Mouse (Mus musculus) spleen, adult 12 weeks (tissue): ENCODE results near the gene Spesp1.

Experiments
- DNase-seq: peaks from one replicate; pipeline ENCODE4 v3.0.0; 2022; ENCODE audit warnings: low spot score

Gene Spesp1

GRCm38 (mm10) chr9:62281991-62282390 lies at the start of gene Spesp1:
Spesp1 (minus strand) TSS chr9:62282208.
- no peak for DNase-seq

DNA sequence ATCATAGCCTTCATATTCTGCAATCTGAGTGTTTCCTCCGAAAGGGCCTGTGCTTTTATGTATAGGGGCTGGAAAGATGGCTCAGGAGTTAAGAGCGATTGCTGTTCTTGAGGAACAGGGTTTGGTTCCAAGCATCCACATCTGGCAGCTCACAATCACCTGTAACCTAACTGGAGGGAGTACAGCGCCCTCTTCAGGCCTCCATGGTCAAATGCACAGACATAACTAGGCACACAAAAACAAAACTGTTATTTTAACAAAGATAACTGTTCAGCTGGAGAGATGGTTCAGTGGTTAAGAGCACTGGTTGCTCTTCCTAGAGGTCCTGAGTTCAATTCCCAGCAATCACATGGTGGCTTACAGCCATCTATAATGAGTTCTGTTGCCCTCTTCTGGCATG lies 44.0 kb upstream of the Spesp1 start:
- no peak for DNase-seq

DNA sequence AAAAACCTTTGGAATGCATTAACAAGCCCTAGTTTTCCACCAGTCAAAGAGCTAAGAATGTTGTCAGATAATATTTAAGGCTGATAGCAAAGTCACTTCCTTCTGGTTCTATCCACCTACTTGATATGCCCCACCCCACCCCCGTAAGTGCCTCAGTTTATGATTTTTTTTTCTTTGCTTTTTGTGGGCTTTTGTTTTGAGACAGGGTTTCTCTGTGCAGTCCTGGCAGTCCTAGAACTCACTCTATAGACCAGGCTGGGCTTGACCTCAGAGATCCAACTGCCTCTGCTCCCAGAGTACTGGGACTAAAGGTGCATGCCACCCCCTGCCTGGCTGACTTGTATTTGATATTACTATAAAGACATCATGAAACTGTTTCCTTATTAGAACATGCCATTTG lies 41.8 kb upstream of the Spesp1 start:
- no peak for DNase-seq

DNA sequence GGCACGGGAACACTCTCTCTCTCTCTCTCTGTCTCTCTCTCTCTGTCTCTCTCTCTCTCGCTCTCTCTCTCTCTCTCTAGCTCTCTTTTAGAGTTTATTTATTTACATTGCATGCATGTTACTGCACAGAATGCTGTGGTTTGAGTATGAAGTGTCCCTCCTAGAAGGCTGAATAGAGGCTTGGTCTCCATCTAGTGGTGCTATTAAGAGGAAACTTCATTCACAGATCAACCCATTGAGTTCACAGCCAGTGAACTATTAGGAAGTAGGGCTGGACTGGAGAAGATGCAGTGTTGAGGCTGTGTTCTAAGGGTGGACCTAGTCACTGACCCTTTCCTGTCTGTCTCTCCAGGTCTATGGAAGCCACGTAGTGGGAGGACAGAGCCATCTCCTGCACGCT lies 36.7 kb upstream of the Spesp1 start:
- DNase-seq: no peak

DNA sequence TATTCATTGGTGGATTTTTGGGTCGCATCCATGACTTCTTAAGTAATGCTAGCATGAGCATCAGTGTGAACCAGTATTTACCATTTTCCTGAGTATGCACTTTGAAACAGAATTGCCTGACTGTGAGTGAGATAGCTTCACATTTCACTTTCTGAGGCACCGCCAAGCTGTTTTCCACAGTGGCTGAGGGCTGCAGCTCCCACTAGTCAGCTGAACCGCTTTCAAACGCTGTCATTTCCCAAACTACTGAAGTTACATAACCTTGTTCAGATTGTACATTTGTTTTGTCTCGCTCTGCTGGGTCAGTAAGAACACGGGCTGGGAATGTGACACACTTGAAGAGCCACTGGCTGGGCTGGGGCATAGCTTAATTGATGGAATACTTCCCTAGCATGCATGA lies 33.5 kb upstream of the Spesp1 start:
- DNase-seq: no peak

DNA sequence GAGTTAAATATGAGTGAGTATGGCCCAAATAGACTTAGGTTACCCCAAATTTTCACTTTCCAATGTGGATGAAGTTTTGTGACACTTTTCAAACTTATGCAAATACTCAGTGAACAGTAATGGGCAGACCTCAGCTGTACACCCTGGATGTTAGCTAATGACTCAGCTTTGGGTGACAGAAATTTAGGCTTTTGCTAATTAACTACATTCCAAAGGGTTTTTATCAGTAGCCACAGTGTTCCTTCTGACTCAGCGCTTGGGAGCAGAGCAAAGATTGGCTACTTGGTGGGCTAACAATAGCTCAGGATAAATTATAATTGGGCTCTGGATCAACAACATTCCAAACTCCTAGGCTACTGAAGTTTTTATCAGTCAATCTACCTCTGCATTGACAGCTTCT lies 14.9 kb upstream of the Spesp1 start:
- DNase-seq: no peak

DNA sequence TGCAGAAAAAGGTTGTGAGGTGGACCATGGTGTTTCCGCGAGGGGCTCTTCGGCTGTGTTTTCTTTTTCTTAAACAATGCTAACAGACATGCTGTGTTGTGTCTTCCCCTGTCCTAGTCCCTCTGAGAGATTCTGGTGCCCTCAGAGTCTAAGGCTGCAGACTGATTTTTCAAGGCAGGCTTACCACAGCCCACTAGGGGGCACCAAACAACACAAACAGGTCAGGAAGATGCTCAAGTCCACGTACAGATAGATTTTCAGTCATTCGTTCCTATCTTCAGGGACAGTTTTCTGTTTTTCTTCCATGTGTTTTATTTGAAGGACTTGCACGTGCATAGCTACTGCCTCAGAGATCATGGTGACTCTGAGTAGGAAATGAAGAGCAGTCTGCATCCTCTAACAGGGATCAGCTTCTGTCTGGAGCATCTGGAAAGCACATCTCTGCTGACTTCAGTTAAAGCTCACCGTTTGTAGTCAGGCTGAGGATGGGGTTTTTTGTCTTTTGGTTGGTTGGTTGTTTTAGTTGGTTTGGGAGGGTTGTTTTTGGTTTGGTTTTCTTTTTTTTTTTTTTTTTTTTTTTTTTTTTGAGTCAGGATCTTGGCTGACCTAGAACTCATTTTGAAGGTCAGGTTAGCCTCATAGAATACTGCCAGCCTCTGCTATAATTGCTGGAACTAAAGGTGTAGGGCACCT lies 13.1 kb upstream of the Spesp1 start:
- peak; percentile 44 for DNase-seq

DNA sequence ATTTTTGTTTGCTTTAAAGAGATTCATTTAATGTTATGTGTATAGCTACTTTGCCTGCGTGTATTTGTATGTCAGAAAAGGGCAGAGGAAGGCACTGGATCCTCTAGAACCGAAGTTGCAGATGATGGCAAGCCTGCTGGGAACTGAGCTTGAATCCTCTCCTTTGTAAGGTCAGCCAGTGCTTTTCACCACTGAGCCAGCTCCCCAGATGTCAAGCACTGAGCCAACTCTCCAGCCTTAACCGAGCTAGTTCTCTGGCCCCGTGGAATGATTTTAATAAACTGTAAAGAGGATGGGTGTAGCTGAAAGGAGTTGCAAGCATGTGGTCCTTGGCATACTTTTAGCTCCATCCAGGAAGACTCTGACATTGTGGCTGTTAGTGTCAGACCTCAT lies 5.6 kb upstream of the Spesp1 start:
- no peak for DNase-seq

- DNase-seq: no peak
Observed at GRCm38 (mm10) chr9:62286967-62287632, 5.1 kb upstream of the Spesp1 start.

DNA sequence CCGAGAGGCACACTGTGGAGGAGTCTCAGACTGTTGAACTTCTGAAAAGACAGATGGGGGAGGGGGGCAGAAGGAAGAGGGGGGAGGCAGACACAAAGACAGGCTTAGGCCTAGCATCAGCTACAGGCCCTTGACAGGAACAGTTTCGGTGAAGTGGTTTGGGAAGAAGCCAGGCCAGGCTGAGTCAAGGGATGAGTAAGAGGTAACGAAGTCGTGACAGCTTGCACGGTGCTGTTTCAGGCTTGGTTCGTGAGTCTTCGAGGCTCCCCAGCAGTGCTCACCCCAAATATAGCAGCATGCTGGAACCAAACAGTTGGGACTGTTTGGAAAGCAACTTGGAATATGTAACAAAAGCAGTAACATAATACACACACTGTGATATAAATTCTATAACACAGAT lies 2.3 kb upstream of the Spesp1 start:
- DNase-seq: no peak

DNA sequence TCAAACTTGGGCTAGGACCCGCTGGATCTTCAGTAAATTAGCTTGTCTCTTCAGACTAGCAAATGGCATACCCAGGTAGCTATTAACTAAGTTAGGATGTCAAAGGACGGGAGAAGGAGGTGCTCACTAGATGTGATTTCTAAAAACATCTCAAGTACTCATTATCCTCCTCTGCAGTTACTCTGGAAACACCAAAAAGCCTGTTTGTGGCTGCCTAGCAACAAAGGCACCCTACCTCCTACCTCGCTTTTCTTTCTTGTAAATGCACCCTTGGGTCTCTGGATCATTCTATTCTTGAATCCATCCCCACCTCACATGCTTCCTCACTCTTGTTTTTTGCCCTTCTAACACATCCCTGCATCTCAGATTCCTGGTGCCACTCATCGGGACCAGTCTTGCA lies 5.1 kb downstream of the Spesp1 start:
- DNase-seq: no peak

DNA sequence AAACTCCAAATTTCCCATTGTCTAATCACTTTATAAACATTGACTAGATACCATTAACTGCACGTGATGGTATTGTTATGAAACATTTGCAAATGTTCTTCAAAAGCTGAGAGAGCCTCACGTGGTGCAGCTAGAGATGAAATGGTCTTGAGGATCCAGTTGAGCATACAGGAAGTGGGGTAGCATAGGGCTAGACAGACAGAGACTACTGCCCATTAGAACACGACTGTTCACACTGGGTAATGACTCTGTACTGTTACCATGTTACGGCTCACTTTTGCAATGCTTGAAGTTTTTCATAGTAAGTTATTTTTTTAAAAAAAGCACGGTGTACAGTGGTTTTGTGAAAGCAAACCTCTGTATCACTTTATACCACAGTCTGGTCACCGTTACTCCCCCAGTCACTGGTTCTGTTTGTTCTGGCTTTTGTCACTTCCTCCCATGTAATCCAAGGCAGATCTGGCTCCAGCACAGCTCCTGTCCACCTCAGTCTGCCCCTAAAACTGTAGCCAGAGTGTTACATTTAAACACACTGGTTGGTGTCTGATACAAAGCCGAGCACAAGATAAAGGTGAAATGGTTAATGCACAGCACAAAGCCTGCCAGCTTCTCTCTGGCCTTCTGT lies 11.1 kb downstream of the Spesp1 start:
- no peak for DNase-seq

DNA sequence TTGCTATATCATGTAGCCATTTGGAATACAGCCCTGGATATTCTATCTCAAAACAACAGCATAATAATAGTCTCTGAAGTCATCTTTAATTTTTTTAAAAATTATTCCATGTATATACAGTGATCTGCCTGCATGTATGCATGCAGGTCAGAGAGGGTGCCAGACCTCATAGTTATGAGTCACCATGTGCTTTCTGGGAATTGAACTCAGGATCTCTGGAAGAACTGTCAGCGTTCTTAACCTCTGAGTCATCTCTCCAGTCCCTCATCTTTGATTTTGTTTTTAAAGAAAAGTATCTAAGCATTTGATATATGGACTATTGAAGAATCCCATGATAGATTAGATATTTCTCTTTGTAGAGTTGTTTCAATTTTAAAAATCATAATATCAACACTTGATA lies 12.8 kb downstream of the Spesp1 start:
- DNase-seq: no peak

GRCm38 (mm10) chr9:62265278-62265677 lies 16.7 kb downstream of the Spesp1 start:
- DNase-seq: no peak

GRCm38 (mm10) chr9:62263652-62264051 lies 18.4 kb downstream of the Spesp1 start:
- DNase-seq: no peak

- DNase-seq: no peak
Observed at GRCm38 (mm10) chr9:62261406-62261805, 20.6 kb downstream of the Spesp1 start.

DNA sequence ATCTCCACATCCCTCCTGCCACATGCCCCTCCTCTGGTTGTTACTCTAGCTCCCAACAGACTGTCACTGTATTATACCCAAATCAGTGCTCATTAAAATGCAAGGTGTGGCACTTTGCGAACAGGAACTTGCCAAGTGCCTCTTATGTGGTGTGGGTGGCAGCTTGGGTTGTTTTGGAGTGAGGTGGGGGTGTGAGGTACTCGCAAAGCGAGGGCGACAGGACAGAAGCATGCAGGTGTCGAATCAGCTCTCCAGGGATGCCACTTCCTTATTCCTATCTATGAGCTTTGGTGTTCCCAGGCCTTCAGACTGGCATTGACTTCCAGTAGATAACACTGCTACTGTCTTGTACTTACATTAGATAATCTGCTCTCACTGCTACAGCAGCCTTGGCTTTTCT lies 21.0 kb downstream of the Spesp1 start:
- no peak for DNase-seq

- DNase-seq: no peak
Observed at GRCm38 (mm10) chr9:62258005-62258404, 24.0 kb downstream of the Spesp1 start.

GRCm38 (mm10) chr9:62255896-62256576 lies 26.0 kb downstream of the Spesp1 start:
- no peak for DNase-seq

DNA sequence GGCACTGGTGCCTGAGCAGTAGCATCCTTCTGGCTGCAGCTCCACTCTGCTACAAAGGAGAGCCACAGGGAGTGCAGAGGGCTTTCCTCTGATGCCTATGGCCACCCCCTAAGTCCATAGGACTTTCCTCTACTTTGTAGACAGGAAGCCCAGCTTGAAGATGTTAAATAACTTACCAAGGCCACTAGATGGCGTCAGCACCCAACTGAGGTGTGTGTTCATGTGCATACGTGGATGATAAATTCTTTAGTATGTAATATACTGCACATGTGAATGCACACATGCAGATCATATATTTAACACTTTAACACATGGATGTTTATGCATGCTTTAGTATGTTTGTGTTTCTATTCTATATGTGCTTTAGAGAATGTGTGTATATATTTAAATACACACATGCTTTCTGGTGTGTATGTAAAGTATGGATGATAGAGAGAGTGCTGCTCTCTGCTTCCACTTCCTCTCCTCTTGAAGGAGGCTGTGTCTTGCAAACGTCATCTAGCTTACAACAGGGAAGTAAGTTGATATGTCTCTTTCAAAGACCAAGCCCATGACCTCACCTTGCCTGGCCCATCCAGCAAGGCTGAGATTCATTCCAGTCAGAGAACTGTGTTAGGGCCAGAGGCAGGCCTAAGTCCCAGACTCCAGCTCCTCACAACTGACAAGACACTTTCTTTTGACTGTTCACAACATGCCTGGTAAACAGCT lies 28.1 kb downstream of the Spesp1 start:
- DNase-seq: no peak

- DNase-seq: no peak
Observed at GRCm38 (mm10) chr9:62250296-62250695, 31.7 kb downstream of the Spesp1 start.

DNA sequence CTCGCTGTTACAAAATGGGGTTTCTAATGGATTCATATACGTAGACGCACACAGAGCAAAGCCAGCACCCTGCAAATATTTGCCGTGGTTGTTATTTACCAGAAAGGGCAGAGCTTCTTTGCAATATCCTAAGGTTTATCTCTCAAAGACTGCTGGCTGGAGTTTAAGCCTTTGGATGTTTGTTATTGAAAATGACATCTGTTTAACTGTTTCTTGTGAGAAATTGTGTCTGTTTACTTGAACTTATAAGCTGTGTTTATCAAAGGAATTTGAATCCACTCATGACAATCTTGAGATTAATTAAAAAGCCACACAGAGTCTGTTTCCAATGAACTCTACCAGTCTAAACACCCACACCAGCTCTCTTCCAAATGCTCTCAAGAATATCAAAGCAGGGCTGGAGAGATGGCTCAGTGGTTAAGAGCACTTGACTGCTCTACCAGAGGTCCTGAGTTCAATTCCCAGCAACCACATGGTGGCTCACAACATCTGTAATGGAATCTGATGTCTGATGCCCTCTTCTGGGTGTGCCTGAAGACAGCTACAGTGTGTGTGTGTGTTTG lies 35.5 kb downstream of the Spesp1 start:
- DNase-seq: no peak
